Mouse (Mus musculus): ENCODE measurements around the gene Katnb1.

- TF ChIP-seq CTCF (IDR thresholded peaks at IDR 0.05; ENCODE audit: control insufficient read depth, insufficient read depth, insufficient replicate concordance, low read depth, low read length) (no peak), POLR2A (IDR thresholded peaks at IDR 0.05; ENCODE audit: control insufficient read depth, low read depth, low read length) (no peak)
Observed at GRCm38 (mm10) chr8:95140555-95140954, 59.6 kb downstream of the Katnb1 start.

Data from testis, adult 2 months (tissue).